Mouse (Mus musculus) Patski (cell line): ENCODE measurements at regions not wholly inside any gene's neighbourhood (a gene's known extent, or its start where the extent isn't known, plus 50 kb on each side); places are given as distances from the start of the nearest gene placed in this dataset.

Experiments
- ATAC-seq: fragments of 100-300 bp; one replicate; pipeline ENCODE4 v1.8.0; 2021
- CTCF ChIA-PET: fragments of 350-600 bp; sonication (Branson Sonifier 250); formaldehyde crosslinking; loops from one replicate; lab custom pipeline; 2022; ENCODE audit warnings: inconsistent platforms; lab: Charles Lee
- POLR2A ChIA-PET: fragments of 350-600 bp; sonication (Branson Sonifier 250); formaldehyde crosslinking; loops from one replicate; lab custom pipeline; 2022; ENCODE audit warnings: antibody characterized with exemption, inconsistent platforms; lab: Charles Lee
- DNase-seq: peaks from one replicate; pipeline ENCODE4 v3.0.0-alpha.2; 2011; ENCODE audit warnings: low read depth, low spot score
- H3K27me3 ChIP-seq: fragments of 371-371 bp; one replicate; pipeline ENCODE4 v1.5.1; 2021
- CTCF ChIP-seq: fragments of 100-300 bp; IDR thresholded peaks from one replicate; pipeline ENCODE4 v1.5.1; 2021
- in situ Hi-C: fragments of 300-500 bp; cut with MboI; formaldehyde crosslinking; loops from 3 replicates; pipeline ENCODE4 v1.11.1; 2018; ENCODE audit warnings: low pct_unique_long_range_greater_than_20kb, mixed read lengths

DNA sequence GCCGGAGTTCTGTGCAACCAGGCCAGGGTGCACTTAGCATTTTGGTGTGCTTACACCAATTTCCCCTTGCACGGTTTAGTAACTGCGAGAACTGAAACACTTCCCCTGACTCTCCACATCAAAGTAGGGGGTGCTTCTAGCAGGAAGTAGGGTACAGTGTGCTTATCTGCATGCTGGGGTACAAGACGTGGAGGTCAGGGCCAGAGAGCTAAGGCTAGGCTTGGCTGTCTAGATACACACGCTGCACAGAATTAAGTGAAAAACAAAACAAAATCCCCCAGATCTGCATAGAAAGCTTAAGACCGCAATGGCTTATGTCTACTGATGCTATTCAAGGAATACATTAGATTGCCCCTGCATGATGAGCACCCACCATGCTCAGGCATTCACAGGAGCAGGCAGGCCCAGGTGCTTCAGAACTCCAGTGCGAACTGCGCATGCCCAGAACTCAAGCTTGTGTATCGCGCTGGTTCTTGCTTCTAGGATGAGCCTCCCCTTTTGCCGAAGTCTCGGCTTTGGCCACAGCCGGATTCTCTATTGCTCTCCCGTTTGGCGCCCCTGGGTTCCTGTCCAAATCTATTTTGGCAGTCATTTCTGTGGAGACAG lies 78.9 kb upstream of the Slc38a2 start:
- DNase-seq (no peak), ATAC-seq (no peak)
- TF ChIP-seq CTCF = no peak
- POLR2A ChIA-PET = interaction anchor here (0.6 kb wide), 1 partner anchor 1186 kb away, joined by 11 read pairs; the partner anchor contains the start of gene Tmem106c
- CTCF ChIA-PET = no interaction called here
- no peaks in the 10 kb centered on the region for H3K27me3 ChIP-seq
- in situ Hi-C loops = no loop called here

DNA sequence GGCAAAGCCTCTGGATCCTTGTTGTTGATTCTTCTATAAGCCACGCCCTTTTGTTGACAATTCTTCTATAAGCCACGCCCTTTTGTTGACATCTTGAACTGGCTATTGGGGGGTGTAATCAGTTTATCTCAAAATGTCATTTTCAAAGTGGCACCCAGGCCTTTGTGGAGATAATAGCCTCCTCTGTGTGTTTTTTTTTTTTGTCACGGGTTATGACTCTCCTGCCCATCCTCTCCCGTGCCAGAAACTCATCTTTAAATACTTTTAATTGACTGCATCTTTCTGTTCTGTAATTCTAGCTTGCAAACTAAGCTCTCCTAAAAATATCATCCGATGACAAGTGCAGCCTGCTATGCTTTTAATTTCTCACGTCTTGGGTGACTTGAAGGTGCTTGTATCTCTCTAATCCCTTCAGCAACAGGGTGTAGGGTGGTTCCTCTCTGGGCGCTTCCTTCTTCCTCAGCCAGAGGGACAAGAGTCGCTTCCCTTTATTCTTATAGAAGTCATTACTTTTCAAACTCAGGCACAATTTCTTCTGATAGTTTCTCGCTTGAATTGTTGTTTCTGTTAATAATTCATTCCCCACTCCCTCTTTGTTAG lies 77.0 kb upstream of the Slc38a2 start:
- no peaks in the 10 kb centered on the region for H3K27me3 ChIP-seq
- CTCF ChIA-PET = no interaction called here
- POLR2A ChIA-PET = no interaction called here
- TF ChIP-seq CTCF = no peak
- ATAC-seq (no peak), DNase-seq (no peak)
- in situ Hi-C loops = no loop called here

DNA sequence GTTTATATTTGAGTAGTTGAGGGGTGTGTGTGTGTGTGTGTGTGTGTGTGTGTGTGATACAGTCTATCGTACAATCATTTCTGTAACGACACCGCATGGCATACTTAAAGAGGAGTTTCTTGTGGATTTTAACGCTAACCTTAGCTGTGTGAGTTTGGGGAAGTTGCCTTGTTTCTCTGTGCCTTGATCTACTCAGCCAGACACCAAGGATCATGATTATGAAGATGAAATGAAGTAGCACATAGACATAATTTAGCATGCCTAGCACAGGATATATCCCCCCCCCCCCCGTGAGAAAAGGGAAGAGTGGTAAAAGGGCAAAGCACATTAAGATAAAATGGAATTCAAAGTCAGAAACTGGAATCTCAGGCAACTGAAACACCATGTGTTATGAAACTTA lies 75.6 kb upstream of the Slc38a2 start:
- CTCF ChIA-PET = no interaction called here

DNA sequence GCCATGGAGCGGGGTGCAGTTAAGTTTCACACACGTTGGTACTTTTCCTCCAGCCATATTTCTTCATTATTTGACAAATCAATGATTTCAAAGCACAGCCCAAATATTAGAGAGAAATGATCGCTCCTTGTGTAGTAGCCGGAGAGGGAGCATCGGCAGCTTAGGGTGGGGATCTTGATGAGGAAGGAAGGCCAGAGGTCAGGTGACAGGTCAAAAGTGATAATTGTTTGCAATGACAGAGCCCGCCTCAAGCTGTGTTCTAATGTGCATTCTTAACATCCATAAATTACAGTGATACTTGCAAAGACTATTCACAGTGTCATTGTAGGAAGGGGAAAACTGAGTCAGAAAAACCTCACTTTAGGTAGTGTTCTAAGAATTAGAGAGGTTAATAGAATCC lies 75.1 kb upstream of the Slc38a2 start:
- POLR2A ChIA-PET = no interaction called here
- DNase-seq (no peak), ATAC-seq (no peak)
- CTCF ChIA-PET = interaction anchor here (1.6 kb wide), 1 partner anchor 162 kb away, joined by 3 read pairs; no protein-coding TSS in a partner anchor
- no peak for TF ChIP-seq CTCF
- H3K27me3 ChIP-seq = no peaks in the 10 kb centered on the region
- in situ Hi-C loops = no loop called here

More for the DNA sequence above, 75.6 kb upstream of the Slc38a2 start:
- POLR2A ChIA-PET = no interaction called here
- in situ Hi-C loops = no loop called here
- no peak for DNase-seq
- no peak for TF ChIP-seq CTCF
- ATAC-seq = no peak
- H3K27me3 ChIP-seq = no peaks in the 10 kb centered on the region

DNA sequence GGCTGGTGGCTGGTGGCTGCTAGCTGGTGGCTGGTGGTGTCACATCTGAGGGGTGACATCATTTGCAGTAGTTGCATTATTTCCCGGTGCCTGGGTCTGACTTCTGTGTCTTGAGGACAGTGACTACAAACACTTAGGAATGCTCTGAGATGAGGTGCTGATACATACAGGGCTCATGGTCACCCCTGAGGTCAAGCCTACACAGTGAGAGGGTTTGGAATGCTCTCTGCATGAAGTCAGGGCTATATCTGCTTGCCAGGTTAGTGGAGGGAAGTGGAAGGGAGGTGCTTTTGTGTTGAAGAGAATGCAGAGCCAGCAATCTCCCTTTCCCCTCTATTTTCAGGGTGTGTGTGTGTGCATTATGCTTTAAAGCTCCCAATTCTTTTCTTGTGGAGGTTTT lies 74.1 kb upstream of the Slc38a2 start:
- ChIA-PET CTCF (interaction anchor here (1.0 to 1.6 kb wide), 2 partner anchors 108 to 163 kb away, joined by 3 to 4 read pairs; no protein-coding TSS in a partner anchor), POLR2A (interaction anchor here (0.7 to 0.8 kb wide), 2 partner anchors 21 to 58 kb away, joined by 3 read pairs; no protein-coding TSS in a partner anchor)
- TF ChIP-seq CTCF = no peak
- DNase-seq (no peak), ATAC-seq (peak; percentile 84)
- no peaks in the 10 kb centered on the region for H3K27me3 ChIP-seq
- in situ Hi-C loops = no loop called here

DNA sequence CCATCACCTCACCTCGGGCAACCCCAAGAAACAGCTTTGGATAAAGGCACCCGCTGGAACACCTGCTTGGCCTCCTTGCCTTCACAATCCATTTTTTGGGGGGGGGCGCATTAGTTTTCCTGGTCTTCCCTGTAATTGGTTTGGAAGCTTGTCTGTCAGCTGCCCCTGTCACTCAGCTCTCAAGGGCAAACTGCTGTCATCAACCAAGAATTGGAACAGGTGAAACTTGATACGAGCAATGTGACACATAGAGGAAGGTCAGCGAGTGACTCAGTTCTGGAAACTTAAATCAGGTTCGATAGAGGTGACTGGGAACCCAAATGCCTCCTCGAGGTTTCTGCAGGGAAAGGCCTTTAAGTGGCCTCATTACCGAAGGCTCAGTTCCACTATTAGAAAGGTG lies 73.2 kb upstream of the Slc38a2 start:
- POLR2A ChIA-PET = interaction anchor here (0.8 kb wide), 2 partner anchors 11 to 57 kb away, joined by 3 read pairs; no protein-coding TSS in a partner anchor
- DNase-seq (no peak), ATAC-seq (no peak)
- H3K27me3 ChIP-seq = no peaks in the 10 kb centered on the region
- TF ChIP-seq CTCF = no peak
- CTCF ChIA-PET = interaction anchor here (1.6 kb wide), 1 partner anchor 164 kb away, joined by 3 read pairs; no protein-coding TSS in a partner anchor
- in situ Hi-C loops = no loop called here

DNA sequence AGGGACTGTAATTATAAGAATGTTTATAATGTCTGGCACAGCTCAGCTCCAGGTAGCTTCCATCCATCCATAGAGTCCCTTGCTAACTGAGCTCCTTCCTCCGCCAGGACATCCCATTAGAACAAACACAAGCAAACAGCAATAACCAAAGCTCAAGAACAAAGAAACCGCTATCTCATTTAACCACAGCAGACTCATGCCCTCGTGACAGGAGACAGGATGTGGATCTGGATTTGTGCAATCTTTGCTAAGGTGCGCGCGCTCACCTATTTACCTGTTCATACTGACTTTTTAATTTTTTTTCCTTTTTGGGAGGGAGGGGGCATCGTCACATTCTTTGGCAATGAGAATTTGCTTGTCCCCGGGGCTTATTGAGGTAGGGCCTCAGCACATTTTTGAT lies 71.3 kb upstream of the Slc38a2 start:
- in situ Hi-C loops = no loop called here
- no peaks in the 10 kb centered on the region for H3K27me3 ChIP-seq
- ATAC-seq = no peak
- no peak for DNase-seq
- no peak for TF ChIP-seq CTCF
- CTCF ChIA-PET = interaction anchor here (0.6 to 2.1 kb wide), 2 partner anchors 9 to 166 kb away, joined by 3 to 6 read pairs; no protein-coding TSS in a partner anchor
- POLR2A ChIA-PET = interaction anchor here (1.4 kb wide), 1 partner anchor 13 kb away, joined by 3 read pairs; no protein-coding TSS in a partner anchor

DNA sequence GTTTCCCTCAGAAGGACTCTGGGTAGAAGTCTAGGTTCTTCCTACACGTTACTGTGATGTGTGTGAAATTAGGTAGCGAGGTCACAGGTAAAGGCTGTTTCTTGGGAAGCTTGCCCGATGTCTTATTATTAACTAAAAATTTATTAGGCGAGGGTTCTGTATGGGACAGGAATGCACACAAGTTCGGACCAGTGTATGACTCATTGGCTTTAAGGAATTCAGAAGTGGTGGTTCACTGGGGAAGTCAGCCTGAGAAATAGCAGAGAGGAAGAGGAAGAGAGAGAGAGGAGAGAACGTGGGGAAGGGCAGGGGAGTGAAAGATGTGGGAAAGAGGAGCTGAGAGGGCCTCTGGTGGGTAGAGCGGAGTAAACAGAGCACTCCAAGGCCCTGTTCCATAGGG lies 70.8 kb upstream of the Slc38a2 start:
- CTCF ChIA-PET = interaction anchor here (0.6 to 2.1 kb wide), 2 partner anchors 10 to 166 kb away, joined by 3 to 6 read pairs; no protein-coding TSS in a partner anchor
- DNase-seq = no peak
- POLR2A ChIA-PET = interaction anchor here (1.4 kb wide), 1 partner anchor 13 kb away, joined by 3 read pairs; no protein-coding TSS in a partner anchor
- in situ Hi-C loops = no loop called here
- no peak for TF ChIP-seq CTCF
- no peaks in the 10 kb centered on the region for H3K27me3 ChIP-seq
- ATAC-seq = peak; percentile 54

DNA sequence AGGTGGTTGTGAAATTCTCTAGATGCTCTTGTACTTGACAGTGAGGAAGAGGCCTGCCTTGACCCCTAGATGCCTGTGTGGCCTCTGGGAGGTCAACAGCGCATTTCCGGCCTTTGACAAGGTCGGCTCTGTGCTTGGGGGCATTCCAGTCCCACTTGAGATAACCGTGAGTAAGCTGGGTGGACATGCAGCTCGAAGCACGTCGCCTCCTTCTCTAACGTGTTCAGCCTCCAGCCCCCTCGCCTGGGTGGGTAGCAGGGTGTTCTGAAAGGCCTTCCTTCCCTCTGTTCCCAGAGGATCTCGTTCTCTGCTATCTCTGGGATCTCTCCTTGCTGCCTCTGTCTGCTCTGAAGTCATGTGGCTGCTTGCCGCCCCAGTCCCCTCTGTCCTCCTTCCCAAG lies 70.2 kb upstream of the Slc38a2 start:
- TF ChIP-seq CTCF = no peak
- POLR2A ChIA-PET = no interaction called here
- H3K27me3 ChIP-seq = no peaks in the 10 kb centered on the region
- ATAC-seq (no peak), DNase-seq (no peak)
- CTCF ChIA-PET = interaction anchor here (2.1 kb wide), 1 partner anchor 167 kb away, joined by 6 read pairs; no protein-coding TSS in a partner anchor
- in situ Hi-C loops = no loop called here

DNA sequence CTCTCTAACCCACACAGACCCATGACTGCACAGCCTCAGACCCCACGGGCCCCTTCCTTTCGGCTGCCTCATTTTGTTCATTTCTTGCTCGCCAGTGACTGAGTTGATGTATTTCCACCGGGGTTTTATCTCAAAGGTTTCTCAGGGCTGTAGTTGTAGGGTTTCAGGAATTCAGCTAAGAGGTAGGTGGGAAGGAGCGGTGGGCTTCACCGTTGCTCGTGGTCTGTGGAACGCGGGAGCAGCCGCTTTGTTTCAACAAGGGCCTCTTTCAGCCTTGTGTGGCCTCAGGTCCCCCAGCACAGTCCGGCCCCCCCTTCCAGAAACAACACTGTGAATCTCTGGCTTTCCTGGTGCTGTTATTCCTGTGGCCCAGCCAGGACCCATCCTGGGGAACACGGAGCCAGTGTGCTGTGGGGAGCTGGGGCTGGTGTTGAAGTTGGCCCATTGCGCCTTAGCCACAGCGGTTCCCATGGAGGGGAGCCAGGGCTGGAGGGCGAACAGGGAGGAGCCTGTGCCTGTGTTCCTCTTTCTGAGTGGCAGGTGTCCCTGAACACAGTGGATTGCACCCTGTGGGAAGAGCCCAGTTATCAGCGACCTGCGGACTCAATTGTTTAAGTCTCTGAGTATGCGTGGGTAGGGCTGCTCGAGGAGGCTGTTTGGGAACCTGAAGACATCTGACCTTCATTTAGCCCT lies 68.9 kb upstream of the Slc38a2 start:
- POLR2A ChIA-PET = no interaction called here
- no peaks in the 10 kb centered on the region for H3K27me3 ChIP-seq
- no peak for TF ChIP-seq CTCF
- ATAC-seq (no peak), DNase-seq (no peak)
- CTCF ChIA-PET = no interaction called here
- in situ Hi-C loops = no loop called here
